Mouse (Mus musculus) midbrain, postnatal 0 days (tissue): ENCODE measurements around the gene Lef1. TPM values are rescaled to one million over a fixed set of nuclear protein-coding genes. Genes with fewer than 3 reads are reported as not detected.
A peak's percentile ranks its signal among the peaks of the same experiment; 100 is the strongest.

Source experiments
- ATAC-seq: fragments of 200-750 bp; cut with Nextera tagmentation; 2 replicates; pipeline ENCODE4 v1.8.0; 2017; ENCODE audit warnings: moderate number of reproducible peaks, mild to moderate bottlenecking, moderate TSS enrichment, moderate library complexity; ENCODE audit not compliant: low FRiP score
- DNase-seq: peaks from one replicate; pipeline ENCODE4 v3.0.0-alpha.2; 2015; ENCODE audit warnings: low spot score
- H3K27ac ChIP-seq: fragments of 300-500 bp; sonication (generic); 2 replicates; pipeline ENCODE4 v1.5.1; 2014; ENCODE audit warnings: low read depth, mild to moderate bottlenecking, low read length, mixed read lengths
- H3K27me3 ChIP-seq: fragments of 300-500 bp; sonication (generic); 2 replicates; pipeline ENCODE4 v1.6.1; 2014; ENCODE audit warnings: low read length, control low read depth, mixed read lengths; ENCODE audit not compliant: insufficient read depth
- H3K36me3 ChIP-seq: fragments of 300-500 bp; sonication (generic); 2 replicates; pipeline ENCODE4 v1.6.1; 2014; ENCODE audit warnings: low read length, control low read depth, mixed read lengths; ENCODE audit not compliant: insufficient read depth
- H3K4me1 ChIP-seq: fragments of 300-500 bp; sonication (generic); 2 replicates; pipeline ENCODE4 v1.6.1; 2014; ENCODE audit warnings: mild to moderate bottlenecking, control low read depth, antibody characterized with exemption, low read length, mixed read lengths; ENCODE audit not compliant: insufficient read depth
- H3K4me2 ChIP-seq: fragments of 300-500 bp; sonication (generic); 2 replicates; pipeline ENCODE4 v1.6.1; 2014; ENCODE audit warnings: low read depth, mild to moderate bottlenecking, low read length, mixed read lengths; ENCODE audit not compliant: poor library complexity, severe bottlenecking
- H3K4me3 ChIP-seq: fragments of 300-500 bp; sonication (generic); 2 replicates; pipeline ENCODE4 v1.5.1; 2014; ENCODE audit warnings: low read depth, mild to moderate bottlenecking, low read length, moderate library complexity
- H3K9ac ChIP-seq: fragments of 300-500 bp; sonication (generic); replicated peaks from 2 replicates; pipeline ENCODE4 v1.6.1; 2014; ENCODE audit warnings: mild to moderate bottlenecking, low read length, moderate library complexity, mixed read lengths; ENCODE audit not compliant: poor library complexity, severe bottlenecking
- H3K9me3 ChIP-seq: fragments of 300-500 bp; sonication (generic); 2 replicates; pipeline ENCODE4 v1.6.1; 2016; ENCODE audit warnings: low read length, control low read depth
- CTCF ChIP-seq: IDR thresholded peaks from 2 replicates; pipeline ENCODE4 v1.5.1; 2016; ENCODE audit warnings: antibody characterized with exemption, mild to moderate bottlenecking
- WGBS: fragments of 180-500 bp; shearing (Covaris S2); extraction: QIAGEN DNeasy Blood & Tissue Kit; methylation state at CpG from one replicate; pipeline ENCODE4 v1.1.7; 2014; 5-methylcytosine and 5-hydroxymethylcytosine counted together
- polyA plus RNA-seq: library from polyadenylated mRNA; unstranded; fragments of >200 nt; fragmentation: Nextera tagmentation; extraction: Ambion mirVana; gene quantifications from 2 replicates; pipeline ENCODE4 v1.2.1, GENCODE M21; 2015
- total RNA-seq: library from RNA; depleted of rRNA; stranded (reverse); fragments of >200 nt; gene quantifications from 2 replicates; pipeline ENCODE4 v1.2.3, GENCODE M21; 2014

Lef1 gene
- total and polyA plus RNA-seq, 2 experiments from 2014 or later, result 42.0 to 50.4 TPM

DNA sequence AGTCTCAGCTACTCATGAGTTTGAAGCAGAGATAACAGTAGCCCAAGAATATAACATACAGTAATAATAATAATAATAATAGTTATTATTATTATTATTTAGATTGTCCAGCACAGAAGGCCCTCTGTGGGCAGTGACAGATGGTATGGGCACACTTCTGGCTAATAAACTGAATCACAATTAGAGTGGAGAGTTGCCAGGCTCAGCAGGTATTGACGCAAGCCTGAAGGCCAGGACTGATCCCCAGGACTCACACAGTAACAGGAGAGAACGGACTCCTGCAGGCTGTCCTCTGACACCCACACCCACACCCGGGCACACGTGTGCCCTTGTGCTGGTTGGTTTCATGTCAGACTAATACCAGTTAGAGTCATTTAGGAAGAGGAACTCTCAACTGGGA, 36.3 kb upstream of the Lef1 start:
- Histone ChIP-seq H3K36me3 (no peaks in the 10 kb centered on the region), H3K27me3 (no peaks in the 10 kb centered on the region), H3K9ac (no peak overlapping the region), H3K4me1 (no peaks in the 10 kb centered on the region), H3K4me2 (no peak overlapping the region), H3K4me3 (no peak overlapping the region), H3K9me3 (no peaks in the 10 kb centered on the region), H3K27ac (no peak overlapping the region)
- DNase-seq (no peak), ATAC-seq (no peak)
- WGBS, result 73% methylated on average over 4 of the region's 4 CpGs
- TF ChIP-seq CTCF, result no peak

DNA sequence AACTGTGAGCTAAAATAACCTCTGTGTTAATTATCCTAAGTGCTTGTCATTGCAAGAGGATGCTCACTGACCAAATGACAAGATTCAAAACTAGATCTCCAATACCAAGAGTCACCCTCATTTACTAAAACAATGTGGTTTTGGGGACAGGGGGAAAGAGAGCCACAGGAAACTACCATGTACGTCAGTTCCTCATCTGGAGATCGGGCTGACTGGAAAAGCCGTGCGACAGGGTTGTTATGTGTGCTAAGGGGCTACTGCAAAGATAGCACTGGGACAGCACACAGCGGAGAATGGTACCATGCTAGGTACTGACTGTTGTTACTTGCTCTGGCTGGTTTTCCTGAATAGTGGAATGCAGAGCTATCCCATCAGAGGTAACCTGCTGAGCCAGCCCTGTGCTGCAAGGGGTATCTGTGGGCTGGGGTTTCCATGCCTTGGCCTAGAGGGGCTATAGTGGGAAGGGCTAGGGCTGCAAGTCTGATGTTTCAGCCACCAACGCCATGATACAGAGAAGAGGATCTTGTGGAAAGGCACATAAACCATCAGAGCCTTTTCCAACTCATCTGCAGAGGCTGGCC, 32.1 kb upstream of the Lef1 start:
- no peak overlapping the region for H3K4me2 ChIP-seq
- ATAC-seq (no peak), DNase-seq (no peak)
- no peaks in the 10 kb centered on the region for H3K27me3 ChIP-seq
- no peaks in the 10 kb centered on the region for H3K9me3 ChIP-seq
- no peak overlapping the region for H3K27ac ChIP-seq
- no peak overlapping the region for H3K9ac ChIP-seq
- no peaks in the 10 kb centered on the region for H3K36me3 ChIP-seq
- no peak overlapping the region for H3K4me3 ChIP-seq
- H3K4me1 ChIP-seq, result no peaks in the 10 kb centered on the region
- 86% methylated on average over 6 of the region's 6 CpGs for WGBS
- no peak for TF ChIP-seq CTCF

DNA sequence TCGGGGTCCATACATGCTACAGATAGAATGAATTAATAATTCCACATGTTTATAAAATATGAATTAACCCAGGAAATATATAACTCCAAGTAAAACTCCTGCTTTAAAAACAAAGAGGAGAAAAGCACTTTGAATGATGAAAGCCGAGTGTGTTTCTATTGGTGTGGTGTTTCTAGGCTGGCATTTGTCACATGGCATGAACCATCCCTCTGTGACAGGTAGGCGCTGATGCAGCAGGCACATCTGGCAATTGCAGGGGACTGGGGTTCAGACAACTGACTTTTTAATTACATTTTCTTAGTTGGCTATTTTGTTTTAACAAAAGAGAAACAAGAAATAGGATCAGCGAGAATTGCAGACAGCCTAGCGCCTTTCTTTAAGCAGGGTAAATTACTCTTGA, 31.6 kb upstream of the Lef1 start:
- DNase-seq, result no peak
- no peaks in the 10 kb centered on the region for H3K36me3 ChIP-seq
- no peak overlapping the region for H3K4me2 ChIP-seq
- no peaks in the 10 kb centered on the region for H3K27me3 ChIP-seq
- no peaks in the 10 kb centered on the region for H3K4me1 ChIP-seq
- no peak overlapping the region for H3K9ac ChIP-seq
- H3K27ac ChIP-seq, result peak overlapping the region; percentile 8; the same call in 1 of the 2 replicates
- WGBS, result 43% methylated on average over 5 of the region's 5 CpGs
- ATAC-seq, result no peak
- no peaks in the 10 kb centered on the region for H3K9me3 ChIP-seq
- no peak for TF ChIP-seq CTCF
- no peak overlapping the region for H3K4me3 ChIP-seq

DNA sequence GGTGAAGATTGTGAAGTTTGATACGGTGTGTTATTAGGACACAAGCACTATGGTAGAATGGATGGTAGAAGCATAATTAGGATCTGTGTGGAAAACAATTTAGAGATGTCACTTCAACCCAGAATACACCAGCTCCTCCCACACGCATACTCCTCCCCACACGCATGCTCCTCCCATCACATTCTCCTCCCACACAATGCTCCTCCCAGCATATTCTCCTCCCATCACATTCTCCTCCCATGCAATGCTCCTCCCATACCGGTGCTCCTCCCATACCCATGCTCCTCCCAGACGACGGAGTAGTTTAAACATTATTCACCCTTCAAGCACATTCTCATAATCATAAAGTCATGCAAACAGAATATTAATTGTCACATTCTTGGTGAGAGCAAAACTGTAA, 26.5 kb upstream of the Lef1 start:
- DNase-seq (no peak), ATAC-seq (no peak)
- WGBS, result 56% methylated on average over 6 of the region's 6 CpGs

DNA sequence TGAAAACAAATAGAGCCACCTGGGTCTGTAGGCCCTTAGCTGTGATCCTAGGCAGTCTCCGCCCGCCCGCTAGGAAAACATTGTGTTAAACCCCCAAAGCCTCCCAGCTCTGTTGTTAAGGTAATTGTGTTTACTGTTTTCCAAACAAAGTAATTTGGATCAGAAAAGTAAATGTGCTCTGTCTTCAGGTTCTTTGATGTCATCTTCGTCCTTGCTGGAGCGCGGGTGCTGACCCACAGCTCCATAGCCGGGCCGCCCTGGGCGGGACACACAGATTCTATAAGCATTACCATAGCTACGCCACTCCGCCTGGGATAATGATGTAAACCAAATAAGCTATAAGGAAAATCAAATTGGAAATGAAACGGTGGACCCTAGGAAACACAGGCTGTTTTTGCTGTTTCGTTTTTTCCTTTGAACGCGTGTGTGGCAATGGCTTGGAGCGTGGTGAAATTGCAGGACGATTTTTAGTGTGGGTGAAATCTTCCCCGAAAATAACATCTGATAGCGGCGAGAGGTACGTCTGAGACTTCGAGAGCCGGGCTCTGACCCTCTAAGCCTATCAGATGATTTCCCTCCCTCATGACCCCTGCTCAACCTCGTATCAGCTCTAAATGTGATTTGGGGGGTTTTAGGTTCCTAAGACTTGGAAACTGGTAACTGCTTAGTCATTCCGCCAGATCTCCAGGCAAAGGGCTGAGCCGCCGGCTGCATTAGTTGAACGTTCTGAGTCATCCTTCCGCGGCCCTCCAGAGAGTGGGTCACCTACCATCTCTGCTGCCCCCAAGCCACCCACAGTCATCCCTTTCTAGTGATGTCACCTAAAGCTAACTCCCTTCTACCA, 25.3 kb upstream of the Lef1 start:
- 5% methylated on average over 30 of the region's 30 CpGs for WGBS
- Histone ChIP-seq H3K4me1 (0 out of 2 replicates have a peak, but pooled peaks cover 2% of the 10 kb centered on the region), H3K9me3 (no peaks in the 10 kb centered on the region), H3K36me3 (no peaks in the 10 kb centered on the region), H3K27ac (no peak overlapping the region), H3K9ac (peak overlapping the region; percentile 50; the same call in 1 of the 2 replicates), H3K4me3 (peak overlapping the region; percentile 32), H3K4me2 (peak overlapping the region; percentile 57), H3K27me3 (no peaks in the 10 kb centered on the region)
- peak; percentile 38 for DNase-seq
- no peak for TF ChIP-seq CTCF
- ATAC-seq, result peak; percentile 54

More for the DNA sequence above, 26.5 kb upstream of the Lef1 start:
- Histone ChIP-seq H3K36me3 (no peaks in the 10 kb centered on the region), H3K4me2 (no peak overlapping the region), H3K9me3 (no peaks in the 10 kb centered on the region), H3K27ac (no peak overlapping the region), H3K4me1 (0 out of 2 replicates have a peak, but pooled peaks cover 2% of the 10 kb centered on the region), H3K27me3 (no peaks in the 10 kb centered on the region), H3K9ac (no peak overlapping the region), H3K4me3 (no peak overlapping the region)
- no peak for TF ChIP-seq CTCF

DNA sequence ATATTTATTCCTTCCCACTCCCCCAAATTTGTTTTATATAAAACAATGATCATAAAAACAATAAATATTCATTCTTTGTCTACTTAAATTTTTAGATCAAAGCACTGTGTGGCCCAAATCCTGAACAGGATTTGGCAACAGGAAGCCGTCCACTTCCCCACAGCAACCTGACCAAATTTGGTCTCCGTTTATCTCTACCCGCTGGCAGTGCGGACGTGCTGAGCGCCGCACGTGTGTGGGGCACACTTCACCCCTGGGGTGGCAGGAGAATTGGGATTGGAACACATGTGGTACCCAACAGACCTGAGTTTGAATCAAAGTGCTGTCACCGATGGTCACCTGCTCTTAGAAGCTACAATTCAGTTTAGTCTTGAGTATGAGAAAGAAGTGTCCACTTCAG, 24.3 kb upstream of the Lef1 start:
- no peak overlapping the region for H3K4me3 ChIP-seq
- 0 out of 2 replicates have a peak, but pooled peaks cover 2% of the 10 kb centered on the region for H3K4me1 ChIP-seq
- no peak overlapping the region for H3K27ac ChIP-seq
- no peak for TF ChIP-seq CTCF
- no peak overlapping the region for H3K9ac ChIP-seq
- WGBS, result 70% methylated on average over 9 of the region's 9 CpGs
- H3K4me2 ChIP-seq, result no peak overlapping the region
- H3K27me3 ChIP-seq, result no peaks in the 10 kb centered on the region
- ATAC-seq, result no peak
- no peaks in the 10 kb centered on the region for H3K9me3 ChIP-seq
- H3K36me3 ChIP-seq, result no peaks in the 10 kb centered on the region
- DNase-seq, result no peak
